Mouse (Mus musculus) spleen, adult 18-20 months (tissue): ENCODE results near the gene Zfp42.
"Not testable (repeated sequence)": the region's sequence is repeated elsewhere in the genome, so short reads cannot be mapped to it uniquely, and the experiment has no call there.

Experiments
- DNase-seq, 2 experiments: peaks; one replicate each; pipeline ENCODE4 v3.0.0; 2022; ENCODE audit warnings: mixed read lengths in 2 of 2

The Zfp42 gene

DNA sequence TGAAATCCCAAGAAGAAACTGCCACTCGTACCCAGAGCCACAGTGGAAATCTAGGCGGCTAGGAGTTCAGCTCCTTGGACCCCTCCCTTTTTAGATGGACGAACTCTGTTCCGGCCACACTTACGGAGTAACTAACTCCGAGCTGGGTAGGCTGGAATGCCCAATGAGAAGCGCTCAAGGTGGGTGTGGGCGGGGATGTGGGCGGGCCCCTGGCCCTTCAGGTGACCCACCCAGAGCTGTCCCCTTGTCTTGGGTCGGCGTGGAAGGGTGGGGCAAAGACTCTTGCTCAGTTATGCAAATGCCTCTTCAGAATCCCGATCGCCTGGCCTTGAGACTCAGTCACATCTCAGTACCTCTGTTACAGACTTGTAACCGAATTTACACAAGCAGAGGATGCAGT, at the start of gene Zfp42:
Gene Zfp42, minus strand, starts transcription at position 85 of the 400 bp plus-strand sequence.
- no peak for DNase-seq

DNA sequence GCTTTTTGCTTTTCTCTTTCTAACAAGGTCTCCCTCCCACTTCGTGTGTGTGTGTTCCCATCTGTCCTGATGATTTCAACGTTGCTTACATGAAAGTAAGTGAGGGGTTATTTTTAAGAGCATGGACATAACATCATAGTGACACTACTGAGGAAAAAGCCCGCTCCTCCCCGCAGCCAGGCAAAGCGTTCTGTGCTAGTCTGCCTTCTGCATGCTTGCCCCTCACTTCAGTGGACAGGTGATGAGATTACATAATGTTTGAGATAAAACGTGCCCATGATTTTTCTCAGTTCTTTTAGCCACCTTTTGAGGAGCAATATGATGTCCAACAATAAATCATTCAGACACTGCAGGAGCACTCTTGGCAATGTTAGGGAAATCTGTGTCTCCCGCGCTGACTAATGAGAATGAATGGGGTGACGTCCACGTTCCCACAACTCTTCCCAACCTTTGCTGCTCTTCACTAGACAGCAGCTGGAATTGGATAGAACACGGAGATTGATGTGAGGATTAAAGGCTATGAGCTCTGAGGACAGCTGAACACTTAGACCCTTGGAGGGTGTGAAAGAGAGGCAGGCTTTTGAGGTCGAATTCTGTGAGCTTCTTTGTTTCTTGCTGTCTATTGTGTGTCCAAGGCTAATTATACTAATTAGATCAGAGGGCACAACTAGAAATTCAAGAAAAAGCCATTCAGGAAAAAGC, 49.4 kb upstream of the Zfp42 start:
- no peak for DNase-seq

GRCm38 (mm10) chr8:43352241-43352640, 45.5 kb upstream of the Zfp42 start:
- DNase-seq: not testable (repeated sequence)

DNA sequence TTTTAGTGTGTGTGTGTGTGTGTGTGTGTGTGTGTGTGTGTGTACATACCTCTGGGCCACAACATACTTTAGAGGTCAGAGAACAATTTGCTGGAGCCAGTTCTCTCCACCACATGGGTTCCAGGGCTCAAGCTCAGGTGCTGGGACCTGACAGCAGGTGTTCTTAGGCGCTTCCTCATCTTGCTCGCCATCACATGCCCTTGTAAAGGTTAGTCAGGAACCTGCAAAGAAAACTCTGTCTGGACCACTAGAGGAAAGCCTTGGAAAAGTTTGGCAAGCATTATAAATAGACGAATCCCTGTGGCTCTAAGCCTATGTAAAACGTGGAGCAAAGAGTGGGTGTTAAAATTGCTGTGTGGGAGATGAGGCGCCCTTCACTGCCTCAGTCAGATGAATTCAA, 31.8 kb upstream of the Zfp42 start:
- DNase-seq: no peak

GRCm38 (mm10) chr8:43333465-43333864, 26.7 kb upstream of the Zfp42 start:
- no peak for DNase-seq

- no peak for DNase-seq
Measured at GRCm38 (mm10) chr8:43331657-43332056, 24.9 kb upstream of the Zfp42 start.

DNA sequence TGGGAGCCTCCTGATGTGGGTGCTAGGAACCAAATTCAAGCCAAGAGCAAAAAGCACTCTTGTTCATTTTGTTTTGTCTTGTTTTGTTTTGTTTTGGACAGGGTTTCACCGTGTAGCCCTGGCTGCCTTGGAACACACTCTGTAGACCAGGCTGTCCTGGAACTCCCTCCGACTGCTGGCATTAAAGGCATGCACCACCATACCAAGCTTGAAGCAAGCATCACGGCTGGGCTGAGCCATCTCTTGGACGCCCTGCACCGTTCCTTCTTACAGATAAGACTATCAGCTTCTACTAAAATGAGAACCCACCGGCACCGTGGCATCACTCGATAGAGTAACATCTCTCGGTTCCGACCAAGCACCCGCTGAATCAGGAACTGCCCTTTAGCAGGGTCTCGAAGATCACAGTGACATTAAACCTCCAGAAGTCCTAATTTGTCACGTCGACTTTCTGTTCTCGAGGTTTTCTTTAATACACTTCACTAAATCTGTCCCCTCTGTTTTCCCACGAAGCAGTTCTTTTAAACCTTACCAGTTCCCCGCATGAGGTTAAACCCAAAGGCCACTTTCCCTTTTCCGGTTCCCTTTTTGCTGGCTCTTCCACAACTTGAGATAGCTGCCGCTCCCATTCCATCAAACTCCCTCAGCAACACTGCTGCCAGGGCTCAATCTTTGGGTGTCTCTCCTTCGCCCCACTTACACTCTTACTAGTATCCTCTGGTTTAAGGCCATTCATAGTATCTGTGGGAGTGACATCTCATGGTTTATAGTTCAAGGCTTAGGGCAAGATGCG, 23.3 kb upstream of the Zfp42 start:
- DNase-seq: no peak

DNA sequence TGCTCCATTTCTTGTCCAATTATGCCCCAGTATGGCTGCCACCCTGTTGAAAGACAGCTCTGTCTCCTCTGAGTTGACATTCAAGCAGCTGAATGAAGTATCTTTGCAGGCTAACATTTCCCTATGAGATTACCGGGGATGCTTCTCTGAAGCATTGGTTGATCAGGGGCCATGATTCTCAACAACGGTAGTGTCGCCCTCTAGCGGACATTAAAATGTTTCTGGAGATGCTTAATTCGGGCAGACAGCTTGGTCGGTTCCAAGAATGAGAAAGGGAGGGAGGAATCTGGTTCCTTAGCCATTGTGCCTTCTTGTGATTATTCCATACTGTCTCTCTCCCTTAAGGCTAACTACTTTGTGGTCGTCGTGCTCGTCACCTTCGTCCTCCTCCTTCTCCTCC, 21.9 kb upstream of the Zfp42 start:
- no peak for DNase-seq

DNA sequence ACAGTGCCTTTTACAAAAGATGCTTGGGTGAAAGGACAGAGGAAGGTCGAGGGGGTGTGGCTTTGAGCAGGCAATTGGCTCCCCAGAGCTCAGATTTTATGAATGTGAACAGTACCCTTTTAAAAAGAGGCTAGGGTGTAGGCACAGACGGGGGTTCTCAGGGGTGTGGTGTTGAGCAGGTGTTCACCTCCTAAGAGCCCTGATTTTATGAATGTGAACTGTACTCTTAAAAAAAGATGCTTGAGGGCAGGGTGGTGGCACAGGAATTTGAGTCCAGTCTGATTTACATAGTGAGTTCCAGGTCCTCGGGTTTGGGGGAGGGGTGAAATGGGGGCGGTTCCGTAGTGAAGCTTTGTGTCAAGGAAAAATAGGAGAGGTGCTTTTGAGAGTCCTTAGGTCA, 14.0 kb upstream of the Zfp42 start:
- no peak for DNase-seq

- no peak for DNase-seq
Measured at GRCm38 (mm10) chr8:43308213-43308612, 1.4 kb upstream of the Zfp42 start.

GRCm38 (mm10) chr8:43305676-43306075, 1.1 kb downstream of the Zfp42 start:
- DNase-seq: no peak

GRCm38 (mm10) chr8:43299796-43300195, 7.0 kb downstream of the Zfp42 start:
- DNase-seq: no peak

DNA sequence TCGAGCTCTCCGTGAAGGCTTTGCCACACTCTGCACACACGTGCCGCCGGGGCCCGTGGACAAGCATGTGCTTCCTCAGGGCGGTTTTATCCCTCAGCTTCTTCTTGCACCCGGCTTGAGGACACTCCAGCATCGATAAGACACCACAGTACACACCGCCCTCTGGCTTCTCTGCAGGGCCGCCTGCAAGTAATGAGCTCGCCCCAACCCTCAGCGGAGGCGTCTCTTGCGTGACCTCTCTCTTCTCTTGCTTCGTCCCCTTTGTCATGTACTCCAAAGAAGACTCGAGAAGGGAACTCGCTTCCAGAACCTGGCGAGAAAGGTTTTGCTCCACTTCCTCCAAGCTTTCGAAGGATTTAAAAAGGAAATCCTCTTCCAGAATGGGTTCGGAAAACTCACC, 11.0 kb downstream of the Zfp42 start:
- DNase-seq: no peak

GRCm38 (mm10) chr8:43294191-43294590, 12.6 kb downstream of the Zfp42 start:
- DNase-seq: no peak

- DNase-seq: no peak
Measured at GRCm38 (mm10) chr8:43290424-43291111, 16.2 kb downstream of the Zfp42 start.

DNA sequence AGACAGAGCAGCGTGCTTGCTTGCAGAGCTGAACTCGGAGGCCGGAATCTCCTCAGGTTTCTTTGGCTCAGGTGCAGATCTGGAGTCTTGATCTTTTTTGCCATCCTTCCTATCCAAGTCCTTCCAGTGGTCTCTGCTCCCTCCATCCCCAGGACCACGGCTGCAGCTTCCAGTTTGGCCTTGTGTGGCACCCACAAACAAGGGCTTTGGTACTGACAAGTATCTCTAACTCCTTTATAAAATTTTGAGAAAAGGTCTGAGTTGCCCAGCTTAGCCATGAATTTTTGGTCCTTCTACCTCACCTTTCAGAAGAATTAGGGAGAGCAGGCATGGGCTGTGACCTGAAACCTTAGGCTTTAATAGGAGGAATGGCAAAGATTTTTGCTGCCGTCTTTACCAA, 17.0 kb downstream of the Zfp42 start:
- DNase-seq: no peak

GRCm38 (mm10) chr8:43288840-43289239, 17.9 kb downstream of the Zfp42 start:
- DNase-seq: no peak

- DNase-seq: no peak
Measured at GRCm38 (mm10) chr8:43287456-43287855, 19.3 kb downstream of the Zfp42 start.

DNA sequence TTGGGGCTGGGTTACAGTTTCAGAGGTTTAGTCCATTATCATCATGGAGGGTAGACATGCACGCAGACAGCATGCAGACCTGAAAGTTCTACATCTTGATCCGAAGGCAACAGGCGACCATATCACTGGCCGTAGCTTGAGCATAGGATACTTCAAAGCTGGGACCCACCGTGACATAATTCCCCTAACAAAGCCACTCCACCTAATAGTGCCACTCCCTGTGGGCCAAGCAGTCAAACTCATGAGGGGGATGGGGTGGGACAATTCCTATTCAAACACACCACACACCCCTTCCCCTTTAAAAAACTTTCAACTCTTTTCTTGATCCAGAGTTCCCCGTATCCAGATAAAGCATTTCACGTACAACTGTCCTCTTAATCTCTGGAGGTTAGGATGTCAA, 23.5 kb downstream of the Zfp42 start:
- no peak for DNase-seq

- no peak for DNase-seq
Measured at GRCm38 (mm10) chr8:43278397-43278796, 28.4 kb downstream of the Zfp42 start.

GRCm38 (mm10) chr8:43260961-43261360, 45.8 kb downstream of the Zfp42 start:
- DNase-seq: no peak

GRCm38 (mm10) chr8:43257886-43258285, 48.9 kb downstream of the Zfp42 start:
- no peak for DNase-seq

- DNase-seq: no peak
Measured at GRCm38 (mm10) chr8:43255695-43256094, 51.1 kb downstream of the Zfp42 start.

DNA sequence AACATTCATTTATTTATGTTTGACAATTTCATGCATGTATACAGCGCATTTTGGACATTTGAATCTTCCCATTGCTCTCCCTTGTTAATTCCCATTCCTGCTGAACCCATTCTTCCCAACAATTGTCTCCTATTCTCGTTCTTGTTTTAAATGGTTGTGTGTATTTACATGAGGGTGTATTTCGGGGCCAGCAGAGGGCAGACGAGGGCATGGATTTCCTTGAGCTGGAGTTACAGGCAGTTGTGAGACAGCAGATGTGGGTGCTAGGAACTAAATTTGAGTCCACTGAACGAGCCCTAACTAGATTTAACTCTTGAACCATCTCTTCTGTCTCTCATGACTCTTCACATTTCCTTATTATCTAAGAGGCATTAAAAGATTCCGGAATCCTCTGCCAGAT, 55.1 kb downstream of the Zfp42 start:
- DNase-seq: no peak
